In the genomic region with DNA sequence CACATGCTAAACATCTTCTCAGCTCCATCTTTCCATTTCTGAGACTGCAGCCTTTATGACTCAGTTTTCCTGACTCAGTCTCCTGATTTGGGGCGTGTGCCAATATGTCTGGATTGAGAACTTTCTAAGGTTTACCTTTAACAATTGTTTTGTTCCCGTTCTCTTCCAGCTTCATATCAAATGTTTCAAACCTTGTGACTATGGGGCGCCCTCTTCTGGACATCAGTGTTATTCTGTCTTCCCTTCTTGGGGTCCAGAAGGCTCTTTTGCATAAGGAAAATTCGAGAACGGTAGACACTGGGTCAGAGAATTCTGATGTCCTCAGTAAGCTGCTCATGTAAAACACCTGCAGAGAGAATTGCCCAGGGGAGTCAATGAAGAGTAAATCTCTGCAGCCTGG, we compare ENCODE assay signal across 15 mouse cellular contexts. TPM values are rescaled to one million over a fixed set of nuclear protein-coding genes. Genes with fewer than 3 reads are reported as not detected.
A peak's percentile ranks its signal among the peaks of the same experiment; 100 is the strongest.
DNase-seq lines count a peak whose midpoint lies in the region; ATAC-seq lines count a peak whose summit lies in the region.
"Not testable (repeated sequence)": the region's sequence is repeated elsewhere in the genome, so short reads cannot be mapped to it uniquely, and the experiment has no call there.
"Had no signal": no experiment of that assay in that cellular context is flagged by ENCODE, and none has a peak within 500 bp of the region (broad histone marks: within the 10 kb centered on the region; RNA-seq: fewer than 3 reads in every experiment).

No protein-coding gene starts in this region.

- H3K36me3 ChIP-seq in hindbrain, embryonic 11.5 days (ENCODE audit: control insufficient read depth, insufficient read depth, low read length); midbrain, embryonic 14.5 days (ENCODE audit: control insufficient read depth, insufficient read depth, low read length): not testable (repeated sequence)

- DNase-seq in ES-CJ7 (ENCODE audit: low read depth, low spot score) = peak; percentile 56
- peak; percentile 74 for DNase-seq in adrenal gland, postnatal 14 days
- peak; percentile 37 for DNase-seq in embryo, embryonic 11 days
- DNase-seq in hindbrain, embryonic 11.5 days (ENCODE audit: low spot score) = peak; percentile 47
- peak; percentile 48 to 80 for DNase-seq in kidney, postnatal 36 days
- peak; percentile 1 to 5 for DNase-seq in left cerebral cortex, adult 8-10 months (ENCODE audit: low spot score in 2 of 2)
- peak; percentile 53 for DNase-seq in midbrain, embryonic 14.5 days
- DNase-seq in right cerebral cortex, postnatal 4 days = peak; percentile 27

- H3K9me3 ChIP-seq in hindbrain, embryonic 11.5 days (ENCODE audit: control insufficient read depth, low read length); midbrain, embryonic 14.5 days (ENCODE audit: control insufficient read depth, low read length): not testable (repeated sequence)

- not testable (repeated sequence) for H3K4me1 ChIP-seq in hindbrain, embryonic 11.5 days (replicated peaks; ENCODE audit: control insufficient read depth, insufficient read depth, low read length); midbrain, embryonic 14.5 days (ENCODE audit: control insufficient read depth, insufficient read depth, low read length)

- H3K9ac ChIP-seq in hindbrain, embryonic 11.5 days (ENCODE audit: low read depth, low read length); midbrain, embryonic 14.5 days (replicated peaks; ENCODE audit: low read length): not testable (repeated sequence)

- not testable (repeated sequence) for H3K4me3 ChIP-seq in hindbrain, embryonic 11.5 days (ENCODE audit: low read depth, low read length); midbrain, embryonic 14.5 days (replicated peaks; ENCODE audit: low read depth, low read length)

- 39% methylated on average over 5 of the region's 5 CpGs for WGBS in hindbrain, embryonic 11.5 days
- WGBS in midbrain, embryonic 14.5 days = 42% methylated on average over 5 of the region's 5 CpGs

- H3K27me3 ChIP-seq in hindbrain, embryonic 11.5 days (ENCODE audit: control insufficient read depth, insufficient read depth, low read length); midbrain, embryonic 14.5 days (ENCODE audit: control insufficient read depth, insufficient read depth, low read length): not testable (repeated sequence)

- not testable (repeated sequence) for H3K4me2 ChIP-seq in hindbrain, embryonic 11.5 days (replicated peaks; ENCODE audit: low read depth, low read length); midbrain, embryonic 14.5 days (ENCODE audit: low read length)

- H3K27ac ChIP-seq in hindbrain, embryonic 11.5 days (ENCODE audit: low read depth, low read length); midbrain, embryonic 14.5 days (replicated peaks; ENCODE audit: low read depth, low read length): not testable (repeated sequence)

- ATAC-seq in hindbrain, embryonic 11.5 days (ENCODE audit: low FRiP score); midbrain, embryonic 14.5 days (ENCODE audit: low FRiP score, low TSS enrichment): not testable (repeated sequence)

RNA-seq across cellular contexts. Expression of gene Fbxw24, which starts 19.0 kb away (rescaled TPM):
- not detected in 2 replicates for total RNA-seq in adrenal gland, postnatal 14 days (2021)
- not detected in 2 replicates for polyA plus RNA-seq in hindbrain, embryonic 11.5 days (2014; fragmentation: Nextera tagmentation; extraction: Ambion mirVana)
- total RNA-seq in left cerebral cortex, adult 8-10 months (2022) = not detected
- not detected in 2 replicates for polyA plus RNA-seq in midbrain, embryonic 14.5 days (2014; fragmentation: Nextera tagmentation; extraction: Ambion mirVana)
- total RNA-seq: heart, adult 8-10 months had no signal
- polyA plus RNA-seq: embryonic facial prominence, embryonic 15.5 days; frontal cortex, adult 2 months; hindbrain, embryonic 15.5 days; limb, embryonic 15.5 days; myocyte; thymus, postnatal 0 days had no signal

RNA-seq across cellular contexts. Expression of gene Fbxw15, which starts 38.8 kb away (rescaled TPM):
- not detected in 2 replicates for total RNA-seq in adrenal gland, postnatal 14 days (2021)
- not detected in 2 replicates for polyA plus RNA-seq in hindbrain, embryonic 11.5 days (2014; fragmentation: Nextera tagmentation; extraction: Ambion mirVana)
- not detected for total RNA-seq in left cerebral cortex, adult 8-10 months (2022)
- polyA plus RNA-seq in midbrain, embryonic 14.5 days (2014; fragmentation: Nextera tagmentation; extraction: Ambion mirVana) = not detected in 2 replicates
- total RNA-seq: heart, adult 8-10 months had no signal
- polyA plus RNA-seq: embryonic facial prominence, embryonic 15.5 days; frontal cortex, adult 2 months; limb, embryonic 15.5 days; myocyte; thymus, postnatal 0 days had no signal

RNA-seq across cellular contexts. Expression of gene Fbxw25, which starts 57.6 kb away (rescaled TPM):
- total RNA-seq in adrenal gland, postnatal 14 days (2021) = not detected in 2 replicates
- polyA plus RNA-seq in hindbrain, embryonic 11.5 days (2014; fragmentation: Nextera tagmentation; extraction: Ambion mirVana) = 0.13 TPM in 1 of 2 replicates, not detected in the other
- not detected for total RNA-seq in left cerebral cortex, adult 8-10 months (2022)
- not detected in 2 replicates for polyA plus RNA-seq in midbrain, embryonic 14.5 days (2014; fragmentation: Nextera tagmentation; extraction: Ambion mirVana)
- total RNA-seq: heart, adult 8-10 months had no signal
- polyA plus RNA-seq: embryonic facial prominence, embryonic 15.5 days; frontal cortex, adult 2 months; hindbrain, embryonic 15.5 days; limb, embryonic 15.5 days; myocyte; thymus, postnatal 0 days had no signal

Comparison
In these comparisons a context has a peak if more than half of its experiments do, and no peak if none do; other contexts are left out.
1. DNase-seq: peak in every context shown above with its lines; median percentile 74 in adrenal gland, postnatal 14 days; 64 in kidney, postnatal 36 days; 56 in ES-CJ7; 53 in midbrain, embryonic 14.5 days; 47 in hindbrain, embryonic 11.5 days; 37 in embryo, embryonic 11 days; 27 in right cerebral cortex, postnatal 4 days; 3 in left cerebral cortex, adult 8-10 months.